Mouse (Mus musculus) lung, adult 2 months (tissue): ENCODE measurements at regions not wholly inside any gene's neighbourhood (a gene's known extent, or its start where the extent isn't known, plus 50 kb on each side); places are given as distances from the start of the nearest gene placed in this dataset.

Source experiments
- CTCF ChIP-seq: fragments of 200-500 bp; IDR thresholded peaks from 2 replicates; pipeline ENCODE4 v1.5.1; 2011; ENCODE audit warnings: mild to moderate bottlenecking, low read length, control low read depth; ENCODE audit not compliant: insufficient read depth
- POLR2A ChIP-seq: fragments of 200-500 bp; IDR thresholded peaks from 2 replicates; pipeline ENCODE4 v1.6.1; 2011; ENCODE audit warnings: low read depth, mild to moderate bottlenecking, control low read depth, low read length, borderline replicate concordance; ENCODE audit errors: extremely low read depth

DNA sequence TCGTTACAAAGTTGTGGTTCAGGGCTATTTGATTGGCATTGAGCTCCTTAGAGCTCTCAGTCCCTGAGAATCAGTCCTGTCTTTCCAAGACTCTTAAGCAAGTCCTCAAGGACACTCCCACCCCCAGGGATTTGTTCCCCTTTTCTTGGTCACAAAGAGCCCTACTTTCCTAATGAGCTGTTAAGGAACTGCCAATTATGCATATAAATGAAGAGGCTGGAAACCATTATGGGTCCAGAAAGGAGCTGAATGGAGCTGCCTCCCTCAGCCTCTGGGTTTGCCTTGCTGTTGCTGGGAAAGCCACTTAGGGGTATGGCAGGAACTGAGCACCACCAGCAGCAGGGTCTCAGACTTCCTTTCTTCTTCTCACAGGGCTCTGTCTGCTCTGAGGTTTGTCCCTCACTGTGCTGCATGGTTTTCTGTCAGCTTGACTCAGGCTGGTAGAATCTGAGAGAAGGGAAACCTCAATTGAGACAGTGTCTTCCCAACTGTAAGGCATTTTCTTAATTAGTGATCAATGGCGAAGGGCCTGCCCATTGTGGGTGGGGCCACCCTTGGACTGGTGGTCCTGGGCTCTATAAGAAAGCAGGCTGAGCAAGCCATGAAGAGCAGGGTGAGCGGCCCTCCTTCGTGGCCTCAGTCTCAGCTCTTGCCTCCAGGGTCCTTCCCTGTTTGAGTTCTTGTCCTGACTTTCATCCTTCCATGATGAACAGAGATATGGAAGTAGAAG is 108.4 kb upstream of the Gm4791 start:
- TF ChIP-seq CTCF = no peak
- no peak for TF ChIP-seq POLR2A
